Mouse (Mus musculus): ENCODE results near the gene Aldh1l1. TPM values are rescaled to one million over a fixed set of nuclear protein-coding genes. Genes with fewer than 3 reads are reported as not detected.

Aldh1l1 gene
- polyA plus RNA-seq, 1 experiment: 4.0 TPM

DNA sequence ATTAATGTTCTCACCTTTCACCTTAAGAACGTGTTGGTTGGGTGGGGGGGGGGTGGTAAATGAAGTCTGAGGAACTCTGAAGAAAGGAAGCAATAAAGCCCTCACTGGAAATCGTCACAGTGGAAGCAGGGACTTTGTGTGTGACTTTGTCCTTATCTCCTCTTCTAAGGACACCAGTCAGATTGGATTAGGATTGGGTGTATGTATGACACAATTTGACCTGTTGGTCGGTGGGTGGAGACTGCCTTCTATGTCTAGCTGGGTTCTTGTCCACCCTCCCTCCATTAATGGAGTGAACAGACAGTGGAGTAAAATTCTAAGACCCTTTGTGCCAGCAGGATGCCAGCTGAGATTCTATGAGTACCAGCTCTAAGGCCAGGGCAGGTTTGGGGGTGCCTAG is 2.0 kb upstream of the Aldh1l1 start:
- no peak overlapping the region for H3K4me3 ChIP-seq (ENCODE audit: insufficient read depth, low read length)
- TF ChIP-seq CTCF (IDR thresholded peaks at IDR 0.05; ENCODE audit: borderline replicate concordance, insufficient read depth, low read length): no peak
- TF ChIP-seq POLR2A (IDR thresholded peaks at IDR 0.05; ENCODE audit: low read depth, low read length): no peak

DNA sequence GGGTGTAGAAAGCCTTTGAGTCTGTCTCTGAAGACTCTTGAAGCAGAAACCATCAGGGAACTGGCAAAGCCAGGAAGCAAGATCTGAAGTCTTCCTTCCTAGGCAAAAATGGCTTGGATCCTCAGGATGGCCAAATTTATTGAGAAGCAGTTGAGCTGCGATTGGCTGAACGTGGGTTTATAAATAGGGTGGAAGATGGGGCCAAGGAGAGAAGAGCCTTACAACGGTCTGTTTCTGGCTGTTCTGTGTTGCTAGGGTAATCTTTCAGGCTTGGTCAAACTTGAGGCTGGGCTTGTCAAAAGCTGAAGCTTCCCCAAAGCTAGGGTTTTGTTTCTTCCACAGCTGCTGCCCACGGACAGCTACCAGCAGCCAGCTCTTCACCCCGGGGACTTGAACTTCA is 1.4 kb upstream of the Aldh1l1 start:
- no peak for TF ChIP-seq CTCF (IDR thresholded peaks at IDR 0.05; ENCODE audit: borderline replicate concordance, insufficient read depth, low read length)
- TF ChIP-seq POLR2A (IDR thresholded peaks at IDR 0.05; ENCODE audit: low read depth, low read length): no peak
- no peaks in the 10 kb centered on the region for H3K4me1 ChIP-seq (ENCODE audit: control insufficient read depth, insufficient read depth, low read length)
- no peak overlapping the region for H3K4me3 ChIP-seq (ENCODE audit: insufficient read depth, low read length)
- no peak overlapping the region for H3K27ac ChIP-seq (ENCODE audit: insufficient read depth, low read length)

More for the DNA sequence above, 2.0 kb upstream of the Aldh1l1 start:
- Histone ChIP-seq H3K4me1 (ENCODE audit: control insufficient read depth, insufficient read depth, low read length) (no peaks in the 10 kb centered on the region), H3K27ac (ENCODE audit: insufficient read depth, low read length) (no peak overlapping the region)

DNA sequence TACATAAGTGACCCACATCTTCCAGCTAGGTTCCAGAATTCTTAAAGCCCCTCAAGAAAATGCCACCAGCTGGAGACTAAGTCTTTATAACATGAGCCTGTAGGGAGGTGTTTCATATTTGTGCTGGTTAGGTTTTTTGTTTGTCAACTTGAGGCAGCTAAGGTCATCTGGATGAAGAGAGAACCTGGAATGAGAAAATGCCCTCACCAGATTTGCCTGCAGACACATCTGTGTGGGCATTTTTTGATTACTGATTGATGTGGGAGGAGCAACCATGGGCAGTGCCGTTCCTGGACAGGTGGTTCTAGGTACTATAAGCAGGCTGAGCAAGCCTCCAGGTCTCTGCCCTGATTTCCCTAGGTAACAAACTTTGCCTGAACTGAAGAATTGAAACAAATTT is 1.3 kb downstream of the Aldh1l1 start:
- Histone ChIP-seq H3K4me3 (ENCODE audit: insufficient read depth, low read length) (no peak overlapping the region), H3K27ac (ENCODE audit: insufficient read depth, low read length) (no peak overlapping the region), H3K4me1 (ENCODE audit: control insufficient read depth, insufficient read depth, low read length) (no peaks in the 10 kb centered on the region)
- TF ChIP-seq CTCF (IDR thresholded peaks at IDR 0.05; ENCODE audit: borderline replicate concordance, insufficient read depth, low read length) (no peak), POLR2A (IDR thresholded peaks at IDR 0.05; ENCODE audit: low read depth, low read length) (no peak)

DNA sequence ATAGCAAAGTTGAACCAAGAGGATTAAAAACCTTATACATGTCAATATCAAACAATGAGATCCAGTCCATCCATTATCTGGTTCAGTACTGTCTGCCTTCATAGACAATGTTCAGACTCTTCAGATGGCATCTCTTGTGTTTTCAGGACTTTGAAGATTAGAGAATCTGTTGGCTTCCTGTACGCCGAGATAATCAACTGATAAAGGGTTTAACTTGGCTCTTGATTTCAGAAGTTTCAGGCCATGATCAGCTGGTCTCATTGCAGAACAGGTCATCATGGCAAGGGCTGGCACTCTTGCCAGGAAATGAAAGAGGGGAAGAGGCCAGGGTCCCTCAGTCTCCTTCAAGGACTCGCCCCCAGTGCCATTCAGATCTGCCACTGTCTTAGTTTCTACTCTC is 3.3 kb downstream of the Aldh1l1 start:
- no peak overlapping the region for H3K27ac ChIP-seq (ENCODE audit: insufficient read depth, low read length)
- TF ChIP-seq CTCF (IDR thresholded peaks at IDR 0.05; ENCODE audit: borderline replicate concordance, insufficient read depth, low read length) (no peak), POLR2A (IDR thresholded peaks at IDR 0.05; ENCODE audit: low read depth, low read length) (no peak)
- no peak overlapping the region for H3K4me3 ChIP-seq (ENCODE audit: insufficient read depth, low read length)
- H3K4me1 ChIP-seq (ENCODE audit: control insufficient read depth, insufficient read depth, low read length): no peaks in the 10 kb centered on the region

DNA sequence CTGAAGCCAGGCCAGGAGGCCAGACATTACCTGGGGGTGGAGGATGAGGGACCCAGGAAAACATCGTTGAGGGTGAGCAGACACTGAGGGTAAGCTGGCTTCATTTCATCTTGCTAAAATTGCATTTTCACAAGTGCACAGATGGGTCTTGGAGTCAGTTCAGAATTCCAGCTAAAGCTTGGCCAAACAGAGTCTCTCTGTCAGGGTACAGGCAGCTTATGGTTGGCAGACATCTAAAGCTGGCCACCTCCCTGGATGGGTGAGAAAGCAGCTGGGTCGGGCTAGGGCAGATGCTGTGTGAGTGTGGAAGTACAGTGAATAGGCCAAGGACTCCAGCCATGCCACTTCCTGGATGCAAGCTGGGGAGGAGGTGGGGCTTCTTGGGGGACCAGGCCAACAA is 4.7 kb downstream of the Aldh1l1 start:
- Histone ChIP-seq H3K4me3 (ENCODE audit: insufficient read depth, low read length) (no peak overlapping the region), H3K27ac (ENCODE audit: insufficient read depth, low read length) (no peak overlapping the region), H3K4me1 (ENCODE audit: control insufficient read depth, insufficient read depth, low read length) (peaks cover 3% of the 10 kb centered on the region; the same call in 1 of the 2 replicates)
- TF ChIP-seq CTCF (IDR thresholded peaks at IDR 0.05; ENCODE audit: borderline replicate concordance, insufficient read depth, low read length): no peak
- TF ChIP-seq POLR2A (IDR thresholded peaks at IDR 0.05; ENCODE audit: low read depth, low read length): no peak

DNA sequence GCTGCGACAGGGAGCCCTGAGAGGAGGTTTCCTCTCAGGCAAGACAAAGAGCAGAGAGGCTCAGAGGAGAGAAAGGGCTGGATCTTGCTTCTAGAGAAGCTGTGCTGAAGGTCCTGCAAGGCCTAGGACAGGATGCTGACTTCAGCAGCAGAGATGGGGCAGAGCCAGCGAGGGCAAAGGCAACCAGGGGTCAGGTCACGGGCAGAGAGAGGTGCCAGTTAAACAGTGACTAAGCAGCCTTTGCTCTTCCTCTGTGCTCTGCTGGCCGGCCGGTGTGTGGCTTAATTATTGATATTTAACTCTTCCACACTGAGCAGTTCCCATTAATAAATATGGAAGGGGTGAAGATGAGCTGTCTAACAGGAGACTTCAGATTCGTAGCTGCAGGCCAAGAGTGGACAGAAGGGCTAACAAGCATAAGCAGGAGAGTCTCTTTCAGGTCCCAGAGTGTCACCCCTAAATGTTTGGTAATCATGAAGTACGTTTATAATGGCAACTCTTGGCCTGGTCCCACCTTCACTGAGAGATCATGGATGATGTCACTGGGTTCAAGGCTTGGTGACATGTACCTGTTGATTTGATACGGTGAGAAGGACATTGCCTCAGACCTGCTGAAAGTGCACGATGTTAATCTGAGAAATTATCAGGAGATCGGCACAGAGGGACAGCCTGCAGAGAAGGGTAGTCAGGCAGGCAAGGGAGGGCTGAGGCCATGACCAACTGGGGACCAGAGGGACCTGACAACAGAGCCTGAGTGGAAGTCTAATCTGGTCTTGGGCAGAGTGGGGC is 5.9 kb downstream of the Aldh1l1 start:
- Histone ChIP-seq H3K4me3 (ENCODE audit: insufficient read depth, low read length) (no peak overlapping the region), H3K4me1 (ENCODE audit: control insufficient read depth, insufficient read depth, low read length) (peaks cover 3% of the 10 kb centered on the region; the same call in 1 of the 2 replicates), H3K27ac (ENCODE audit: insufficient read depth, low read length) (no peak overlapping the region)
- TF ChIP-seq CTCF (IDR thresholded peaks at IDR 0.05; ENCODE audit: borderline replicate concordance, insufficient read depth, low read length): no peak
- no peak for TF ChIP-seq POLR2A (IDR thresholded peaks at IDR 0.05; ENCODE audit: low read depth, low read length)

DNA sequence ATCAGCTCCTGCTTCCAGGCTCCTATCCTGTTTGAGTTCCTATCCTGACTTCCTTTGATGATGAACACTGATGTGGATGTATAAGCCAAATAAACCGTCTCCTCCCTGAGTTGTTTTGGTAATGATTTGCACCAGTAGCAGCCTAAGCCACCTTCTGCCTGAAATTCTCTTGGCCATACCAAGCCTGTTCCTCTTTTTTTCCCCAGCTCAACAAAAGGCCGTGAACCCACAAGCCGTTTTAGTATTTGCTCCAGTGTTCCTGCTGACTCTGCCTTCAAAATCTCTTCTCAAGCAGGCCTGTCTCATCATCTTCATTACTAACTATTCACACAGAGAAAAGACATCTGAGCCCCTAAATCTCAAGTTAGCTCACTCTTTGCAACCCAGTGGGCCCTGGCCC is 7.9 kb downstream of the Aldh1l1 start:
- TF ChIP-seq CTCF (IDR thresholded peaks at IDR 0.05; ENCODE audit: borderline replicate concordance, insufficient read depth, low read length) (no peak), POLR2A (IDR thresholded peaks at IDR 0.05; ENCODE audit: low read depth, low read length) (no peak)
- H3K27ac ChIP-seq (ENCODE audit: insufficient read depth, low read length): no peak overlapping the region
- no peak overlapping the region for H3K4me3 ChIP-seq (ENCODE audit: insufficient read depth, low read length)
- H3K4me1 ChIP-seq (ENCODE audit: control insufficient read depth, insufficient read depth, low read length): peaks cover 3% of the 10 kb centered on the region; the same call in 1 of the 2 replicates

DNA sequence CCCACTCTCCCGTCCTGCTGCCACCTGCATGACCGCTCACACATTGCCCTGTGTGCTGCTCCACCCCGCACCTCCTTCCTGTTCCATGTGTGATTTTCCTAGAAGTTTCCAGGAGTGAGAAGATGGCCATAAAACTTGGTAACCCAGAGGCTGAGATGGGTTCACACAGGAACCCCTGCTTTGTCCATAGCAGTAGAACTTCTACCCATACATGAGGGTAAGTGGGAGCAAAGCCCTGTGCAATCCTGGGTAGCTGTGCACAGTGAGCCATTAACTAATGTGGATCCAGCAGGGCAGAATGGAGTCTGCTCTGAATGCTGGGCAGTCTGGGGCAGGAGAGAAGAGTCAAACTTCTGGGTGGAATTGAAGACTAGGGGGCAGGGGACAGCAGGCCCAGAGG is 8.3 kb downstream of the Aldh1l1 start:
- Histone ChIP-seq H3K4me1 (ENCODE audit: control insufficient read depth, insufficient read depth, low read length) (peaks cover 3% of the 10 kb centered on the region; the same call in 1 of the 2 replicates), H3K4me3 (ENCODE audit: insufficient read depth, low read length) (no peak overlapping the region), H3K27ac (ENCODE audit: insufficient read depth, low read length) (no peak overlapping the region)
- no peak for TF ChIP-seq CTCF (IDR thresholded peaks at IDR 0.05; ENCODE audit: borderline replicate concordance, insufficient read depth, low read length)
- no peak for TF ChIP-seq POLR2A (IDR thresholded peaks at IDR 0.05; ENCODE audit: low read depth, low read length)

DNA sequence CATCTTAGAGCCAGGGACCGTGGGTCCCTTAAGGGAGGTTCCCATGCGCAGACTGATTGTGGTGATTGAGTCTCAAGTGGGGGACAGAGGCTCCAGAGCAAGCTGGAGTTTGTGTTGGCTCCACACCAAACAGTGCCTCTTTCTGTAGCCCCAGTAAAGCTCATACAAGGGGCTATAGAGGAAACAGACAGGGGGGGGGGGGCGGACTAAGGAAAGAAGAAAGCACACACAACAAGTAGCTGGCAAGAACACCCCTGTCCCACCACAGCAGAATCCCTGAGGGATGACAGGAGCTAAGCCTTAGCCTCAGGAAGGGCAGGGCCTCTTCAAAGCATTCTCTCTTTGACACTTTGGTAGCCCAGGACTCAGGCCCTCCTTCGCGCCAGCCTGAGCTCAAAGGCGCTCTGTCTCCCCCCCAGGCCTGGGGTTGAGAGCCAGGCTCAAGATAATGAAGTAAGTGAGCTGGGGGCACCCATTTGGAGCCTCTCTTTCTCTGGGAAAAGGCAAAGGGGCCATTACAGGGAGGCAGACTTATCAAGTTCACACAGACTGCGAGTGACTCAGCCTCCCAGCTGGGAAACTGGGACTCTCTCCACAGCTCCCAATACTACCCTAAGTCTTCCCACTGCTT is 9.2 kb downstream of the Aldh1l1 start:
- Histone ChIP-seq H3K4me1 (ENCODE audit: control insufficient read depth, insufficient read depth, low read length) (peaks cover 3% of the 10 kb centered on the region; the same call in 1 of the 2 replicates), H3K27ac (ENCODE audit: insufficient read depth, low read length) (no peak overlapping the region), H3K4me3 (ENCODE audit: insufficient read depth, low read length) (no peak overlapping the region)
- TF ChIP-seq CTCF (IDR thresholded peaks at IDR 0.05; ENCODE audit: borderline replicate concordance, insufficient read depth, low read length) (no peak), POLR2A (IDR thresholded peaks at IDR 0.05; ENCODE audit: low read depth, low read length) (no peak)

DNA sequence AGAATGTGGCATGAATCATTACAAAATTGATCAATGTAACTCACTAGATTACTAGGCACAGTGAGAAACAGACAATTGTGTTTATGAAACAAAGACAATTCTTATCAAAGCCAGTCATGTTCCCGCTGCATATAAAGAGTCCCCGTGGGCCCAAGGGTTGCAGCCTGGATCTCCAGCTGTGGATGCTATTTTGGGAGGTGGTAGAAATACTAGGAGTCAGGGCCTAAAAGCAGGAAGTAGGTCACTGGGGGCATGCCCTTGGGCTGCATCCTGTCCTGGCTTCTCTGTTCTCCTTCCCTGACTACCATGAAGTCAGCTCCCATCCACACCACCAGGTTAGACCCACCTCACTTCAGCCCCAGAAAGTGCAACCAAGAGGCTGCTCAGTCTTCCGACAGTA is 10.0 kb downstream of the Aldh1l1 start:
- TF ChIP-seq CTCF (IDR thresholded peaks at IDR 0.05; ENCODE audit: borderline replicate concordance, insufficient read depth, low read length): no peak
- TF ChIP-seq POLR2A (IDR thresholded peaks at IDR 0.05; ENCODE audit: low read depth, low read length): no peak
- peaks cover 3% of the 10 kb centered on the region; the same call in 1 of the 2 replicates for H3K4me1 ChIP-seq (ENCODE audit: control insufficient read depth, insufficient read depth, low read length)
- H3K4me3 ChIP-seq (ENCODE audit: insufficient read depth, low read length): no peak overlapping the region
- H3K27ac ChIP-seq (ENCODE audit: insufficient read depth, low read length): no peak overlapping the region
